Mouse (Mus musculus) liver (tissue): Measurements from ENCODE around the gene Palld.

Source experiments
- DNase-seq: peaks from one replicate; pipeline ENCODE4 v3.0.0-alpha.2; 2020; ENCODE audit warnings: mixed read lengths

Palld gene

GRCm38 (mm10) chr8:61851270-61851669 is 51.2 kb downstream of the Palld start:
- no peak for DNase-seq

- DNase-seq: no peak
Measured at GRCm38 (mm10) chr8:61848581-61849162, 53.8 kb downstream of the Palld start.

- DNase-seq: no peak
Measured at GRCm38 (mm10) chr8:61847494-61847893, 55.0 kb downstream of the Palld start.

- no peak for DNase-seq
Measured at GRCm38 (mm10) chr8:61844992-61845391, 57.5 kb downstream of the Palld start.

GRCm38 (mm10) chr8:61844575-61844974 is 57.9 kb downstream of the Palld start:
- no peak for DNase-seq

GRCm38 (mm10) chr8:61843776-61844175 is 58.7 kb downstream of the Palld start:
- no peak for DNase-seq

GRCm38 (mm10) chr8:61833211-61833610 is 69.3 kb downstream of the Palld start:
- no peak for DNase-seq

GRCm38 (mm10) chr8:61831944-61832343 is 70.5 kb downstream of the Palld start:
- DNase-seq: no peak

GRCm38 (mm10) chr8:61830821-61831220 is 71.7 kb downstream of the Palld start:
- no peak for DNase-seq

- no peak for DNase-seq
Measured at GRCm38 (mm10) chr8:61824563-61824962, 77.9 kb downstream of the Palld start.

- no peak for DNase-seq
Measured at GRCm38 (mm10) chr8:61823157-61823556, 79.3 kb downstream of the Palld start.

- no peak for DNase-seq
Measured at GRCm38 (mm10) chr8:61803764-61804163, 98.7 kb downstream of the Palld start.

GRCm38 (mm10) chr8:61802840-61803239 is 99.7 kb downstream of the Palld start:
- DNase-seq: no peak

GRCm38 (mm10) chr8:61797391-61797947 is 105.0 kb downstream of the Palld start:
- no peak for DNase-seq

GRCm38 (mm10) chr8:61796537-61797050 is 105.9 kb downstream of the Palld start:
- no peak for DNase-seq

GRCm38 (mm10) chr8:61789946-61790345 is 112.5 kb downstream of the Palld start:
- no peak for DNase-seq

GRCm38 (mm10) chr8:61789289-61789688 is 113.2 kb downstream of the Palld start:
- no peak for DNase-seq

- DNase-seq: no peak
Measured at GRCm38 (mm10) chr8:61782931-61783491, 119.5 kb downstream of the Palld start.

- no peak for DNase-seq
Measured at GRCm38 (mm10) chr8:61780652-61781257, 121.7 kb downstream of the Palld start.

GRCm38 (mm10) chr8:61778194-61778593 is 124.3 kb downstream of the Palld start:
- DNase-seq: no peak

GRCm38 (mm10) chr8:61776560-61776959 is 125.9 kb downstream of the Palld start:
- DNase-seq: no peak

GRCm38 (mm10) chr8:61775936-61776335 is 126.6 kb downstream of the Palld start:
- DNase-seq: no peak

- DNase-seq: no peak
Measured at GRCm38 (mm10) chr8:61774161-61774560, 128.3 kb downstream of the Palld start.

- DNase-seq: no peak
Measured at GRCm38 (mm10) chr8:61773595-61774088, 128.8 kb downstream of the Palld start.
